Mouse (Mus musculus): ENCODE results near the gene Myom3.

Myom3 gene

GRCm38 (mm10) chr4:135804169-135804568, 44.7 kb downstream of the Myom3 start:
- no peak for ATAC-seq (ENCODE audit: low TSS enrichment)

- ATAC-seq (ENCODE audit: low TSS enrichment), result no peak
Observed at GRCm38 (mm10) chr4:135814896-135815295, 55.4 kb downstream of the Myom3 start.

GRCm38 (mm10) chr4:135816905-135817622, 57.5 kb downstream of the Myom3 start:
- ATAC-seq (ENCODE audit: low TSS enrichment), result no peak

GRCm38 (mm10) chr4:135818366-135818765, 58.9 kb downstream of the Myom3 start:
- ATAC-seq (ENCODE audit: low TSS enrichment), result no peak

- no peak for ATAC-seq (ENCODE audit: low TSS enrichment)
Observed at GRCm38 (mm10) chr4:135819826-135820526, 60.5 kb downstream of the Myom3 start.

- no peak for ATAC-seq (ENCODE audit: low TSS enrichment)
Observed at GRCm38 (mm10) chr4:135821772-135822171, 62.3 kb downstream of the Myom3 start.

GRCm38 (mm10) chr4:135823298-135823697, 63.8 kb downstream of the Myom3 start:
- ATAC-seq (ENCODE audit: low TSS enrichment), result no peak

- ATAC-seq (ENCODE audit: low TSS enrichment), result no peak
Observed at GRCm38 (mm10) chr4:135824254-135824653, 64.7 kb downstream of the Myom3 start.

- ATAC-seq (ENCODE audit: low TSS enrichment), result peak; percentile 79
Observed at GRCm38 (mm10) chr4:135828491-135828890, 69.0 kb downstream of the Myom3 start.

- ATAC-seq (ENCODE audit: low TSS enrichment), result 0 out of 2 replicates have a peak, but pooled peaks have one; percentile 42
Observed at GRCm38 (mm10) chr4:135832070-135832469, 72.6 kb downstream of the Myom3 start.

- no peak for ATAC-seq (ENCODE audit: low TSS enrichment)
Observed at GRCm38 (mm10) chr4:135833301-135834123, 74.0 kb downstream of the Myom3 start.

- no peak for ATAC-seq (ENCODE audit: low TSS enrichment)
Observed at GRCm38 (mm10) chr4:135834124-135834717, 74.7 kb downstream of the Myom3 start.

GRCm38 (mm10) chr4:135838925-135839292, 79.4 kb downstream of the Myom3 start:
- no peak for ATAC-seq (ENCODE audit: low TSS enrichment)

- ATAC-seq (ENCODE audit: low TSS enrichment), result peak; percentile 27; the same call in 1 of the 2 replicates
Observed at GRCm38 (mm10) chr4:135839293-135840011, 79.9 kb downstream of the Myom3 start.

GRCm38 (mm10) chr4:135844400-135844799, 84.9 kb downstream of the Myom3 start:
- ATAC-seq (ENCODE audit: low TSS enrichment), result no peak

- ATAC-seq (ENCODE audit: low TSS enrichment), result no peak
Observed at GRCm38 (mm10) chr4:135847581-135847980, 88.1 kb downstream of the Myom3 start.

- ATAC-seq (ENCODE audit: low TSS enrichment), result peak; percentile 58
Observed at GRCm38 (mm10) chr4:135850411-135851095, 91.0 kb downstream of the Myom3 start.

- ATAC-seq (ENCODE audit: low TSS enrichment), result no peak
Observed at GRCm38 (mm10) chr4:135851942-135852341, 92.4 kb downstream of the Myom3 start.

- peak; percentile 33; the same call in 1 of the 2 replicates for ATAC-seq (ENCODE audit: low TSS enrichment)
Observed at GRCm38 (mm10) chr4:135853987-135854546, 94.6 kb downstream of the Myom3 start.

GRCm38 (mm10) chr4:135854630-135855029, 95.1 kb downstream of the Myom3 start:
- ATAC-seq (ENCODE audit: low TSS enrichment), result no peak

All from frontal cortex, adult (tissue).